Mouse (Mus musculus) E14TG2a.4 (cell line): ENCODE measurements at regions not wholly inside any gene's neighbourhood (a gene's known extent, or its start where the extent isn't known, plus 50 kb on each side); places are given as distances from the start of the nearest gene placed in this dataset.

Experiments
- H3K27me3 ChIP-seq: 2 replicates; pipeline ENCODE4 v1.6.1; 2014; ENCODE audit warnings: low read length, control low read depth; ENCODE audit not compliant: insufficient read depth
- H3K36me3 ChIP-seq: 2 replicates; pipeline ENCODE4 v1.6.1; 2014; ENCODE audit warnings: low read length, control low read depth; ENCODE audit not compliant: insufficient read depth
- H3K4me1 ChIP-seq: replicated peaks from 2 replicates; pipeline ENCODE4 v1.6.1; 2014; ENCODE audit warnings: low read depth, low read length, control low read depth
- H3K4me3 ChIP-seq: replicated peaks from 2 replicates; pipeline ENCODE4 v1.5.1; 2014; ENCODE audit warnings: mild to moderate bottlenecking, low read length
- H3K9me3 ChIP-seq: 2 replicates; pipeline ENCODE4 v1.6.1; 2014; ENCODE audit warnings: low read length, control low read depth
- CTCF ChIP-seq: conservative IDR thresholded peaks from 2 replicates; pipeline ENCODE4 v1.5.1; 2014; ENCODE audit warnings: low read length
- NANOG ChIP-seq: IDR thresholded peaks from 2 replicates; pipeline ENCODE4 v1.6.1; 2014; ENCODE audit warnings: borderline replicate concordance, low read length, mixed read lengths
- POU5F1 ChIP-seq: IDR thresholded peaks from 2 replicates; pipeline ENCODE4 v1.6.1; 2014; ENCODE audit warnings: low read length, borderline replicate concordance

GRCm38 (mm10) chr9:52344177-52344877, 176.0 kb upstream of the Zc3h12c start:
- H3K9me3 ChIP-seq, result no peaks in the 10 kb centered on the region
- no peaks in the 10 kb centered on the region for H3K27me3 ChIP-seq
- TF ChIP-seq NANOG, result no peak
- no peak for TF ChIP-seq CTCF
- TF ChIP-seq POU5F1, result no peak
- H3K4me1 ChIP-seq, result no peaks in the 10 kb centered on the region
- H3K36me3 ChIP-seq, result no peaks in the 10 kb centered on the region
- H3K4me3 ChIP-seq, result no peak overlapping the region

DNA sequence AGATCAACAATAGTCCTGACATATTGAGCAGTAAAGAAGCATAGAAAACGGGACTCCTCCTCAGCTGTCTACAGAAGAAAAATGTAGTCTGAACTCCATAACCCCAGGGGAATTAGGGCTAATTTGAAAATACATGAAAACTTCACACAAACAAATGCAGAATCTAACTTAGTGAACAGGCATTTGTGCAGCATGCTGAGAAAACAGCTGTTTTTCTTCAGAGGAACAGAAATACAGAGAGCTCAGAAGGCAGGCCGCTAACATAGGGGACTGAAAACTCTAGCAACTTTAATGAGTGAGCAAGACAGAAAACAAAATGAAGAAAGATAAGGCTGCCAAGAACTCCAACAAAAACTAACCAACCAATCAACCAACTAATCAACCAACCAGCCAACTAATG, 172.7 kb upstream of the Zc3h12c start:
- Histone ChIP-seq H3K36me3 (no peaks in the 10 kb centered on the region), H3K9me3 (no peaks in the 10 kb centered on the region), H3K4me3 (no peak overlapping the region), H3K27me3 (no peaks in the 10 kb centered on the region), H3K4me1 (no peaks in the 10 kb centered on the region)
- TF ChIP-seq POU5F1, result no peak
- no peak for TF ChIP-seq CTCF
- no peak for TF ChIP-seq NANOG

- Histone ChIP-seq H3K4me1 (no peaks in the 10 kb centered on the region), H3K27me3 (no peaks in the 10 kb centered on the region), H3K36me3 (no peaks in the 10 kb centered on the region), H3K4me3 (no peak overlapping the region), H3K9me3 (no peaks in the 10 kb centered on the region)
- TF ChIP-seq NANOG (no peak), POU5F1 (no peak), CTCF (no peak)
These were observed 169.5 kb upstream of the Zc3h12c start for GRCm38 (mm10) chr9:52337786-52338322.

GRCm38 (mm10) chr9:52334767-52335166, 166.4 kb upstream of the Zc3h12c start:
- Histone ChIP-seq H3K4me1 (no peaks in the 10 kb centered on the region), H3K9me3 (no peaks in the 10 kb centered on the region), H3K27me3 (no peaks in the 10 kb centered on the region), H3K36me3 (no peaks in the 10 kb centered on the region), H3K4me3 (no peak overlapping the region)
- TF ChIP-seq POU5F1 (no peak), CTCF (no peak), NANOG (no peak)

DNA sequence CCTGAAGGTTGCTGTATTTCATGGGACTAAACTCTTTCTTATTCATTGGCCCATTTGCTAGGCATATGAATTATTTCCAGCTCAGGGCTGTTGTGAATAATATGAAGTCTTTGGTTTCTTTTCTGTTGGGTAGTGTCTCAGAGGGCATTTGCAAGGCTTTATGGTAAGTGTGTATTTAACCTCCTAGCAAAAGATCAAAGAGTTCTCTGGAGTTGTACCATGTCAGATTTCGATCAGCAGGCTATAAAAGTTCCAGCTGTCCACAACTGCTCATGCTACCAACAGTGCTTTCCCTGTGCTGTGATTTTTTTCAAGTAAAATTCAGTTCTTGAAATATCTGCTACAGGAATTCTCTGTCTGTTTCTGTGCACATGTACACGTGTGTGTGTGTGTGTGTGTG, 165.5 kb upstream of the Zc3h12c start:
- Histone ChIP-seq H3K27me3 (no peaks in the 10 kb centered on the region), H3K4me1 (no peaks in the 10 kb centered on the region), H3K9me3 (no peaks in the 10 kb centered on the region), H3K36me3 (no peaks in the 10 kb centered on the region), H3K4me3 (no peak overlapping the region)
- TF ChIP-seq NANOG (no peak), POU5F1 (no peak), CTCF (no peak)

DNA sequence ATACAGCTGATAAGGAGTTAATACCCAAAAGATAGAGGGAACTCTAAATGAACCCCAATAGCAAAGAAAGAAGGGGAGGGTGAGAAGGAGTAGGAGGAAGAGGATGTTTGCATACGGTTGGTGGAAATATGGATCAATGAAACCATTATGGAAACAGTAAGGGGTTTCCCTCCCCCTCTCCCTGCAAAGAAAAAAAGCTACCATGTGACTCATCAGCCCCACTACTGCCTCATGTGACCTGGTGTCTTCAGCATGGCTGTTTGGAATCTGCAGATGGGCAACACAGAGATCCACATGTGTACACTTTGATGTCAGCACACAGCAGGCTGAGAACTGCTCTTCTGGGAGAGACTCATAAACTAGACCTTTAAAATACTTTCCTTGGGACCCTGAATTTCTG, 163.4 kb upstream of the Zc3h12c start:
- TF ChIP-seq CTCF (no peak), NANOG (no peak), POU5F1 (no peak)
- no peaks in the 10 kb centered on the region for H3K4me1 ChIP-seq
- H3K9me3 ChIP-seq, result no peaks in the 10 kb centered on the region

GRCm38 (mm10) chr9:52330652-52331051, 162.3 kb upstream of the Zc3h12c start:
- Histone ChIP-seq H3K36me3 (no peaks in the 10 kb centered on the region), H3K9me3 (no peaks in the 10 kb centered on the region), H3K27me3 (no peaks in the 10 kb centered on the region), H3K4me3 (no peak overlapping the region), H3K4me1 (no peaks in the 10 kb centered on the region)
- no peak for TF ChIP-seq CTCF
- TF ChIP-seq NANOG, result no peak
- no peak for TF ChIP-seq POU5F1

More for the DNA sequence above, 163.4 kb upstream of the Zc3h12c start:
- Histone ChIP-seq H3K4me3 (no peak overlapping the region), H3K27me3 (no peaks in the 10 kb centered on the region), H3K36me3 (no peaks in the 10 kb centered on the region)

GRCm38 (mm10) chr9:52324347-52324746, 156.0 kb upstream of the Zc3h12c start:
- Histone ChIP-seq H3K9me3 (no peaks in the 10 kb centered on the region), H3K27me3 (no peaks in the 10 kb centered on the region), H3K4me3 (no peak overlapping the region), H3K4me1 (no peaks in the 10 kb centered on the region), H3K36me3 (no peaks in the 10 kb centered on the region)
- TF ChIP-seq CTCF (no peak), POU5F1 (no peak)

- TF ChIP-seq NANOG (no peak), CTCF (no peak), POU5F1 (no peak)
- Histone ChIP-seq H3K9me3 (no peaks in the 10 kb centered on the region), H3K4me1 (no peaks in the 10 kb centered on the region), H3K36me3 (no peaks in the 10 kb centered on the region), H3K27me3 (no peaks in the 10 kb centered on the region), H3K4me3 (no peak overlapping the region)
These were observed 155.4 kb upstream of the Zc3h12c start for GRCm38 (mm10) chr9:52323757-52324156.
